Mouse (Mus musculus): ENCODE results near the gene Krtap5-4. TPM values are rescaled to one million over a fixed set of nuclear protein-coding genes. Genes with fewer than 3 reads are reported as not detected.
A peak's percentile ranks its signal among the peaks of the same experiment; 100 is the strongest.
"Not testable (repeated sequence)": the region's sequence is repeated elsewhere in the genome, so short reads cannot be mapped to it uniquely, and the experiment has no call there.

Gene Krtap5-4
- polyA plus RNA-seq, 1 experiment, result not detected

DNA sequence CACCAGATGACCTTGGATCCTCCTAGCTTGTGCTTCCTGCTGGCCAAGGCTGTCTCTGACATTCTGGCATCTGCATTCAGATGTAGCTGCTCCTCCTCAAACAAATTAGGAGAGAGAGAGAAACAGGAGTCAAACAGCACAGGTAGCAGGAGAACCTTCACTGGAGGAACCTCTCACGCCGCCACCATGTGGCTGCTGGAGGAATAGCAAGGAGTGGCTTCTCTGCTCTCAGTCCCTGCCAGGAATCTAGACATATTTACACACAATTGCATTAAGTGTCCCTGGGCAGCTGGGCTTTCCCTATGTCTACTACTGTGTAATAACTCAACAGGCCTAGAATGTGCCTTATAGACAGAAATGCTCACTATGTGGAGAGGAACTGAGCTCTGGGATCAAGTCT is 9.5 kb upstream of the Krtap5-4 start:
- 0% methylated on average over 2 of the region's 2 CpGs for WGBS
- peak; percentile 63 for TF ChIP-seq CTCF (IDR thresholded peaks at IDR 0.05; ENCODE audit: insufficient read depth, low read length)
- not testable (repeated sequence) for H3K4me1 ChIP-seq (ENCODE audit: control insufficient read depth, insufficient read depth, low read length); H3K4me3 ChIP-seq (replicated peaks; ENCODE audit: extremely low read depth, low read depth, low read length)
- peak; percentile 32 for DNase-seq

DNA sequence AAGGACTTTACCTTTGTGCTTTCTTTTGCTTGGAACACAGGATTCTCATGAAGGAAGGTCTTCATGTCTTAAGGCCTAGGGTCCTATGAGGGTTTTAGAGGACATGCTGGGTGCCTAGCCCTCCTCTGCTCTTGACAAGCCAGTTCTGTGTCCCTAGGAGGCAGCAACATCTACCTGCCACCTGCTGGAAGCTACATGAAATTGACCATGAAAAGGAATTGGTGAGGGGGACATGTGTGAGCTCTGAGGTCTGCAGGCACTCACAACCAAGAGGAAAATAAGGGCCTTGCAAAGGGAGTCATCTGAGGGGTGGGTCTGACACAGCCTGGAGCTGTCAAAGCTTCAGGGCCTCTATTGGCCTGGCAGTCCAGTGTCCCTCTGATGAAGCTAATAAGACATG is 7.9 kb upstream of the Krtap5-4 start:
- TF ChIP-seq POLR2A (IDR thresholded peaks at IDR 0.05; ENCODE audit: borderline replicate concordance, extremely low read depth, low read depth, low read length) (no peak), CTCF (IDR thresholded peaks at IDR 0.05; ENCODE audit: insufficient read depth, low read length) (no peak)
- H3K4me3 ChIP-seq (replicated peaks; ENCODE audit: extremely low read depth, low read depth, low read length), result no peak overlapping the region
- DNase-seq, result no peak
- no peaks in the 10 kb centered on the region for H3K4me1 ChIP-seq (ENCODE audit: control insufficient read depth, insufficient read depth, low read length)

DNA sequence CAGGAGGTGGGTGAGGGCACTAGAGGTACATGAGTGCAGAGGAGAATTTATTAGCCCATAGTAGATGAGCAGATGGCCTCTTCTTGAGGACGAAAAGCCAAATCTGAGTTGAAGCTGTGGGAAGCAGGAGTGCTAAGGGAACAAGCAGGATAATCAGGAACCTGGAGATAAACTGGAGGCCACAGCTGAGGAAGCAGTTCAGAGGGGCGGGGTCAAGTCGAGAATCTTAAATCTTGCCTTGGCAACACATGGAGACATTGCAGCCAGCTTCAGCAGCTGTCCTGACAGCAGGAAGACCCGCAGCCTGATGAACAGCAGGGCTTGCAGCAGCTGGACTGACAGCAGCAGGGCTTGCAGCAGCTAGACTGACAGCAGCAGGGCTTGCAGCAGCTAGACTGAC is 7.2 kb upstream of the Krtap5-4 start:
- H3K4me1 ChIP-seq (ENCODE audit: control insufficient read depth, insufficient read depth, low read length); DNase-seq; H3K4me3 ChIP-seq (replicated peaks; ENCODE audit: extremely low read depth, low read depth, low read length): not testable (repeated sequence)
- 20% methylated on average over 4 of the region's 4 CpGs for WGBS

DNA sequence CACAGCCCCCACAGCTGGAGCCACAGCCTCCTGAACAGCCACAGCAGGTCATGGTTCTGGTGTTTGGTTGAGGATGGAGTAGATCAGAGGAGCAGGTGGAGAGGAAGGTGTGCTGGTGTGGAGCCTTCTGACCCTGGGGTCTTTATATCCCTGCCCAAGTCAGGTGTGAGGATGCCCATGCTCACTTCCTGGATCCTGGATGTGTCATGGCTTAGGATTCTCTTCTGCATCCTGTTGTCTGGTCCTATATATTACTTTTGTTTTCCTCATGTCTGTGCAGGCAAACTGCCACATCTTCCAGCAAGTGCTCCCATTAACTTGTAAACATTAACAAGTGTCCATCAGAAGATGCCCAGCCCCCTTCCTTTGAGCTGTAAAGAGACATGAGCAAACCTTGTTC is 6.3 kb upstream of the Krtap5-4 start, which contains the start of gene Krtap5-1:
Gene Krtap5-1 (minus strand): TSS at position 101 of the 400 bp plus-strand sequence.
- H3K4me1 ChIP-seq (ENCODE audit: control insufficient read depth, insufficient read depth, low read length); H3K4me3 ChIP-seq (replicated peaks; ENCODE audit: extremely low read depth, low read depth, low read length); DNase-seq: not testable (repeated sequence)

GRCm38 (mm10) chr7:142303929-142304328 is 580 bp downstream of the Krtap5-4 start:
- 96% methylated on average over 1 of the region's 1 CpGs for WGBS
- not testable (repeated sequence) for H3K4me3 ChIP-seq (replicated peaks; ENCODE audit: extremely low read depth, low read depth, low read length); H3K4me1 ChIP-seq (ENCODE audit: control insufficient read depth, insufficient read depth, low read length); DNase-seq

DNA sequence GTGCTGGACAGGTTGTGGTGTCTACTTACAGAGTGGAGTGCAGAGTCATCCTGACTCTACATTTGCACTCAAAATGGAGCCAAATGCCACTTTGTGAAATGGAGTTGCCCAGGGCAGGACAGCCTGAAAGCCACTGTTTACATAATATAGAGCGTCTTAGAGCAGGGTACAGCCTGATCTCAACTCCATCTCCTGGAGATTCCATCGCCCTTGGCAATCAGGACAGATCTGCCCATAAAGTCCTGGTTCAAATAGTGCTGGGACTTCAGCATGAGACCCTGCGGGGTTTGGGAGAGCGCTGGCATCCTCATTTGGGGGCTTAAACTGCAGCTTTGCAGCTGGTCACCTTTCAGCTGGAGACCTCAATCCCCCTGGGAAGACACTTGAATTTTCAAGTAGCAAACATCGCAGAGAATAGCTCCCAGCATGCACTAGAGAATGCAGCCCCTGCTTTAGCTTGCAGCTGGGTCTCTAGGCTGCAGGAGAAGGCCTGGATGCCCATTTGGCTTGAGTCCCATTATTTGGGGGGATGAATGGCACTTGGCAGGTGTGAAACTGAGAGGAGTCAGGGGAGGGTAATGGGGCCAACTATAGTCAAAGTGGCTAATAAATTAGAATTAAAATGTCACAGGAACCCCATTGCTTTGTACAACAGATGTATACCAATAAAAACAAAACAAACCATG is 11.4 kb downstream of the Krtap5-4 start:
- no peak for DNase-seq
- 50% methylated on average over 5 of the region's 5 CpGs for WGBS
- H3K4me3 ChIP-seq (replicated peaks; ENCODE audit: extremely low read depth, low read depth, low read length), result no peak overlapping the region
- H3K4me1 ChIP-seq (ENCODE audit: control insufficient read depth, insufficient read depth, low read length), result no peaks in the 10 kb centered on the region
- no peak for TF ChIP-seq CTCF (IDR thresholded peaks at IDR 0.05; ENCODE audit: insufficient read depth, low read length)

- TF ChIP-seq CTCF (IDR thresholded peaks at IDR 0.05; ENCODE audit: insufficient read depth, low read length) (peak; percentile 55), POLR2A (IDR thresholded peaks at IDR 0.05; ENCODE audit: borderline replicate concordance, extremely low read depth, low read depth, low read length) (no peak)
- no peak overlapping the region for H3K4me3 ChIP-seq (replicated peaks; ENCODE audit: extremely low read depth, low read depth, low read length)
- WGBS, result 28% methylated on average over 6 of the region's 6 CpGs
- H3K4me1 ChIP-seq (ENCODE audit: control insufficient read depth, insufficient read depth, low read length), result no peaks in the 10 kb centered on the region
- peak; percentile 29 for DNase-seq
Measured at GRCm38 (mm10) chr7:142316558-142316957, 13.2 kb downstream of the Krtap5-4 start.

- DNase-seq, result no peak
- no peak overlapping the region for H3K4me3 ChIP-seq (replicated peaks; ENCODE audit: extremely low read depth, low read depth, low read length)
- WGBS, result 77% methylated on average over 5 of the region's 5 CpGs
- H3K4me1 ChIP-seq (ENCODE audit: control insufficient read depth, insufficient read depth, low read length), result no peaks in the 10 kb centered on the region
- TF ChIP-seq CTCF (IDR thresholded peaks at IDR 0.05; ENCODE audit: insufficient read depth, low read length) (no peak), POLR2A (IDR thresholded peaks at IDR 0.05; ENCODE audit: borderline replicate concordance, extremely low read depth, low read depth, low read length) (no peak)
Measured at GRCm38 (mm10) chr7:142317216-142317615, 13.9 kb downstream of the Krtap5-4 start.

- H3K4me3 ChIP-seq (replicated peaks; ENCODE audit: extremely low read depth, low read depth, low read length), result no peak overlapping the region
- TF ChIP-seq POLR2A (IDR thresholded peaks at IDR 0.05; ENCODE audit: borderline replicate concordance, extremely low read depth, low read depth, low read length) (no peak), CTCF (IDR thresholded peaks at IDR 0.05; ENCODE audit: insufficient read depth, low read length) (no peak)
- 89% methylated on average over 11 of the region's 11 CpGs for WGBS
- DNase-seq, result no peak
- no peaks in the 10 kb centered on the region for H3K4me1 ChIP-seq (ENCODE audit: control insufficient read depth, insufficient read depth, low read length)
Measured at GRCm38 (mm10) chr7:142319124-142319523, 15.8 kb downstream of the Krtap5-4 start.

GRCm38 (mm10) chr7:142320906-142321305 is 17.6 kb downstream of the Krtap5-4 start:
- 39% methylated on average over 2 of the region's 2 CpGs for WGBS
- Histone ChIP-seq H3K4me1 (ENCODE audit: control insufficient read depth, insufficient read depth, low read length) (no peaks in the 10 kb centered on the region), H3K4me3 (replicated peaks; ENCODE audit: extremely low read depth, low read depth, low read length) (no peak overlapping the region)
- no peak for TF ChIP-seq CTCF (IDR thresholded peaks at IDR 0.05; ENCODE audit: insufficient read depth, low read length)
- TF ChIP-seq POLR2A (IDR thresholded peaks at IDR 0.05; ENCODE audit: borderline replicate concordance, extremely low read depth, low read depth, low read length), result no peak
- no peak for DNase-seq

DNA sequence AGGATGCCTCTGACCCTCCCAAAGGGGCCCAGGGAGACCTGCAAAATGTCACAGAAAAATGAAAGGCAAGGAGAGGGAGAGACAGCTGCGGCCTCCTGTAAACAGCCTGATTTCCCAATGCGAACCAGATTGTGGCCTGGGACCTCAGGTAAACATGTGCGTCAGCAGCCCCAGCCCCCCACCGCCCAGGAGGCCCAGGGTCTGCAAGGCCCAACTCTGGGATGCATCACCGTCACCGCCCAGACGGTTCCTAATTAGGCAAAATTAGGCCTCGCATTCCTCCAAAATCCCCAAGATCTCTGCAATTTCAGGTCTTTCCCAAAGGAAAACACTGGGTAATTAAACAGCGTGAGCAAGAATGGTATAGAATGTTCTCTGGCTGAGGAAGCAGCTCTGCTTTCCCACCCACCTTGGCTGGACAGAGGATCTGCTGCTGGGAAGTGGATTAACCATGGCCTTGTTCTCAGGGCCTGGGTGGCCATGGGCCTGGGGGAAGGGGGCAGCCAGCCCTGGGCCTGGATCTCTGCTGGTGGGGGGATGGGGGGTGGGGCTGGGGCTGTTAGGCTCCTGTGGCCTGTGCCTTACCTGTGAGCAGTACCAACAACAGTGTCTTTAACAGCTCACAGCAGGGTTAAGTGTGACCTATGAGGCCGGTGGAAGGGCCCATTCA is 18.4 kb downstream of the Krtap5-4 start:
- H3K4me3 ChIP-seq (replicated peaks; ENCODE audit: extremely low read depth, low read depth, low read length); H3K4me1 ChIP-seq (ENCODE audit: control insufficient read depth, insufficient read depth, low read length); DNase-seq: not testable (repeated sequence)
- 86% methylated on average over 7 of the region's 10 CpGs for WGBS
